Mouse (Mus musculus) hindbrain, embryonic 11.5 days (tissue): ENCODE measurements around the gene Dirc2. TPM values are rescaled to one million over a fixed set of nuclear protein-coding genes. Genes with fewer than 3 reads are reported as not detected.

Experiments used
- ATAC-seq: fragments of 200-750 bp; cut with Nextera tagmentation; 2 replicates; pipeline ENCODE4 v1.8.0; 2017; ENCODE audit warnings: mild to moderate bottlenecking, moderate TSS enrichment, moderate library complexity; ENCODE audit not compliant: low FRiP score
- DNase-seq: peaks from one replicate; pipeline ENCODE4 v3.0.0-alpha.2; 2015; ENCODE audit warnings: low spot score
- H3K27ac ChIP-seq: fragments of 300-500 bp; sonication (generic); 2 replicates; pipeline ENCODE4 v1.5.1; 2014; ENCODE audit warnings: mild to moderate bottlenecking, low read depth, low read length
- H3K27me3 ChIP-seq: fragments of 300-500 bp; sonication (generic); 2 replicates; pipeline ENCODE4 v1.6.1; 2014; ENCODE audit warnings: mild to moderate bottlenecking, low read length, moderate library complexity, mixed read lengths; ENCODE audit not compliant: control insufficient read depth, insufficient read depth
- H3K36me3 ChIP-seq: fragments of 300-500 bp; sonication (generic); 2 replicates; pipeline ENCODE4 v1.6.1; 2014; ENCODE audit warnings: mild to moderate bottlenecking, low read length, moderate library complexity, mixed read lengths; ENCODE audit not compliant: control insufficient read depth, insufficient read depth
- H3K4me1 ChIP-seq: fragments of 300-500 bp; sonication (generic); replicated peaks from 2 replicates; pipeline ENCODE4 v1.6.1; 2014; ENCODE audit warnings: low read length, mixed read lengths; ENCODE audit not compliant: control insufficient read depth, insufficient read depth
- H3K4me2 ChIP-seq: fragments of 300-500 bp; sonication (generic); replicated peaks from 2 replicates; pipeline ENCODE4 v1.6.1; 2014; ENCODE audit warnings: mild to moderate bottlenecking, low read depth, low read length
- H3K4me3 ChIP-seq: fragments of 300-500 bp; sonication (generic); 2 replicates; pipeline ENCODE4 v1.5.1; 2014; ENCODE audit warnings: low read depth, low read length
- H3K9ac ChIP-seq: fragments of 300-500 bp; sonication (generic); 2 replicates; pipeline ENCODE4 v1.6.1; 2014; ENCODE audit warnings: low read depth, low read length
- H3K9me3 ChIP-seq: fragments of 300-500 bp; sonication (generic); 2 replicates; pipeline ENCODE4 v1.6.1; 2016; ENCODE audit warnings: low read length; ENCODE audit not compliant: control insufficient read depth
- WGBS: fragments of 180-500 bp; shearing (Covaris S2); extraction: QIAGEN DNeasy Blood & Tissue Kit; methylation state at CpG from one replicate; pipeline ENCODE4 v1.1.7; 2014; 5-methylcytosine and 5-hydroxymethylcytosine counted together
- polyA plus RNA-seq: library from polyadenylated mRNA; unstranded; fragments of >200 nt; fragmentation: Nextera tagmentation; extraction: Ambion mirVana; gene quantifications from 2 replicates; pipeline ENCODE4 v1.2.1, GENCODE M21; 2014

Dirc2 gene
- polyA plus RNA-seq, 1 experiment from 2014 or later: 20.1 TPM

DNA sequence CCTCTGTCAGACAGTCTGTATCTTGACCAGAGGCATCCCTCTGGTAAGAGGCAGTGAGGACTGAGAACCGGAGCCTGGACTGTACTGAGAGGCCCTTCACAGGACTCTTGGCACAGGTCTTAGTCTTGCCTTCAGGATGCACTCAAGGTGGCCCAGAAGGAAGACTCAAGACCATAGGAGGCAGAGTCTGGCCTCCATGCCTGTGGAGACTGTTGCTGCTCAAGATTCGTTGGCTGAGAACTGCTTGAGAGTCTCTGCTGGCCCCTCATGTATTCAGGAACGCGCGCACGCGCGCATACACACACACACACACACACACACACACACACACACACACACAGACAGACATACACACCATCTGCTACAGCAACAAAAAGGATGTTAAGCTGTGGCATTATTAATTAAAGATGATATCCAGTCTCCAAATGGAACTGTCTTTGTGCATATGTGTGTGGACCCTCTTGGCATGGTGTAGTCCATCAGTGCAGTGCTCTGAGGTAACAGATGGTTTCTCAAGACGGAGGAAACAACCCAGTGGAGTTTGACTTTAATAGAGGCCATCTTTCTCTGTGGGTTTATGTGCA lies 105.2 kb downstream of the Dirc2 start:
- Histone ChIP-seq H3K4me2 (no peak overlapping the region), H3K36me3 (peaks cover 18% of the 10 kb centered on the region)
- 94% methylated on average over 9 of the region's 9 CpGs for whole genome bisulfite sequencing

DNA sequence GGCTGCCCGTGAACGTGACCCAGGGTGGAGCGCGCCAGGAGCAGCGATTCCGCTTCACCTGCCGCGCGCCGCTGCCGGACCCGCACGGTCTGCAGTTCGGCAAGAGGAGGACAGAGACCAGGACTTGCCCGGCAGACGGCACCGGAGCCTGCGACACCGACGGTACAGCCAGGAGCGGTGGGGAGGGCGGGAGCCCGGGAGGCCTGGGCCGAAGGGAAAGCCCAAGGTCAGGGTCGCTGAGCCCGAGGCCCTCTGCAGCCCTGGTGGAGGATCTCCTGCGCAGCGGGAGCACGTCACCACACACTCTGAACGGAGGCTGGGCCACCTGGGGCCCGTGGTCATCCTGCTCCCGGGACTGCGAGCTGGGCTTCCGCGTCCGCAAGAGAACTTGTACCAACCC lies 108.9 kb downstream of the Dirc2 start:
- H3K4me2 ChIP-seq: peak overlapping the region; percentile 25
- no peaks in the 10 kb centered on the region for H3K4me1 ChIP-seq
- no peaks in the 10 kb centered on the region for H3K9me3 ChIP-seq
- WGBS: 22% methylated on average over 36 of the region's 36 CpGs
- no peak overlapping the region for H3K9ac ChIP-seq
- ATAC-seq (no peak), DNase-seq (peak; percentile 23)
- H3K27me3 ChIP-seq: peaks cover 4% of the 10 kb centered on the region; the same call in 1 of the 2 replicates
- peaks cover 18% of the 10 kb centered on the region for H3K36me3 ChIP-seq
- peak overlapping the region; percentile 4; the same call in 1 of the 2 replicates for H3K4me3 ChIP-seq
- no peak overlapping the region for H3K27ac ChIP-seq

More for the DNA sequence above, 105.2 kb downstream of the Dirc2 start:
- Histone ChIP-seq H3K27ac (no peak overlapping the region), H3K27me3 (peaks cover 4% of the 10 kb centered on the region; the same call in 1 of the 2 replicates), H3K4me3 (no peak overlapping the region), H3K9me3 (no peaks in the 10 kb centered on the region), H3K9ac (no peak overlapping the region), H3K4me1 (no peaks in the 10 kb centered on the region)
- ATAC-seq: no peak
- DNase-seq: no peak

DNA sequence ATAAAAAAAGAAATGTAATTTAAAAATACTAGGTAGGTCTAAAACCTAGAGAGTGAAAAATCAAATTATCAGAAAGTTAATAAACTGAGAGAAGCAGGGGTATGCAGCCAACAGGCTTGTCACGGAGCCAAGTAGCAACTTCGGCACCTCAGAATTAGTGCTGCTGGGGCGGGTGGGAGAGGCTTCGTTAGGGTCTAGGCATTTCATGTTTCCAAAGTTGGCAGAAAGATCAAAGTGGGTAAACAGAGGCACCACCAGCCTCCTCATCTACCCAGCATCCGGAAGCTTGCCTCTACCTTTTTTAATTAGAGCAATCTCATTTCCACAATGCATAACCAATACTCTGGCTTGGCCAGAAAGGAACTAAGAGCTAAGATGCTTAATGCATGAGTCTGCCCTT lies 115.2 kb downstream of the Dirc2 start:
- 90% methylated on average over 5 of the region's 5 CpGs for WGBS
- Histone ChIP-seq H3K4me1 (no peaks in the 10 kb centered on the region), H3K9ac (no peak overlapping the region), H3K4me2 (no peak overlapping the region), H3K36me3 (no peaks in the 10 kb centered on the region), H3K4me3 (no peak overlapping the region), H3K27ac (no peak overlapping the region), H3K9me3 (no peaks in the 10 kb centered on the region), H3K27me3 (no peaks in the 10 kb centered on the region)
- ATAC-seq (no peak), DNase-seq (no peak)

DNA sequence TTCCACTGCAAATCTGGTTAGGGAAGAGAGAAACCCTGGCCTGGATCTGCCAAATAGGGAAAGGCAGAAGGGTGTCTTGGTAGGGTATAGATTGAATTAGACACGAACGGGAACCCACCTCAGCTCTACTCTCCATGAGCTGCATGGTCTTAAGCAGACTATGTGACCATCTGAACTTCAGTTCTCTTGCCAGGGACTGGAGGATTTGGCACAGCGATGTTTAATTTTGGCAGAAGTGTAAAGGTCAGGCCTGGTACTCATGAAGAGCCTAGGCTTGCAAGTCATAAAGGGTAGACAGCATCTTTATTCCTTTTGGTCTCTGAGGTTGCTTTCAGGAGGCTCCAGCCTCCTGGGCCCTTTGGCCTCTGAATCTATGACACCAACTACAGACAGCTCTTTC lies 116.5 kb downstream of the Dirc2 start:
- WGBS: 92% methylated on average over 3 of the region's 3 CpGs

DNA sequence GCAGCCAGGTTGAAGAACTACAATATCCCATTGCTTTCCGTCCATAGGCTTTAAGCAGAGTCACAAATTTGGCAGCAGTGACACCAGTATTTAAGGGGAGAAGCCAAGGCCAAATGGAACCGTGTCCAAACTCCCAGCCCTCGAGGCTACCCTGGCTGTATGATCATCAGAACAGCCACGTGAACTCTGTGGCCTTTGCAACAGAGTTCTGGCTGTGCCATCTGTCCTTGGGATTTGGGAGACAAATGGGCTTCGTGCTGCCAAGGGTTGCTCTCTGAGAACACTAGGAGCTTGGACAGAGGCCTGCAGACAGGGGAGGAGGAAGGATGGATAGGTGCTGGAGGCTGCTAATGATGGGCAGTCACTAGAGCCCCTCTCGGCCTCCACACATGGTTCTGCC lies 117.0 kb downstream of the Dirc2 start:
- WGBS: 67% methylated on average over 6 of the region's 6 CpGs
- Histone ChIP-seq H3K9me3 (no peaks in the 10 kb centered on the region), H3K4me3 (no peak overlapping the region), H3K27me3 (no peaks in the 10 kb centered on the region), H3K27ac (no peak overlapping the region), H3K36me3 (no peaks in the 10 kb centered on the region; the same call in 1 of the 2 replicates), H3K4me2 (no peak overlapping the region), H3K4me1 (no peaks in the 10 kb centered on the region), H3K9ac (no peak overlapping the region)
- DNase-seq (no peak), ATAC-seq (no peak)

More for the DNA sequence above, 116.5 kb downstream of the Dirc2 start:
- H3K4me1 ChIP-seq: no peaks in the 10 kb centered on the region
- DNase-seq (no peak), ATAC-seq (no peak)
- H3K9me3 ChIP-seq: no peaks in the 10 kb centered on the region
- H3K27me3 ChIP-seq: no peaks in the 10 kb centered on the region
- no peak overlapping the region for H3K4me3 ChIP-seq
- H3K36me3 ChIP-seq: no peaks in the 10 kb centered on the region
- H3K27ac ChIP-seq: no peak overlapping the region
- no peak overlapping the region for H3K4me2 ChIP-seq
- no peak overlapping the region for H3K9ac ChIP-seq

DNA sequence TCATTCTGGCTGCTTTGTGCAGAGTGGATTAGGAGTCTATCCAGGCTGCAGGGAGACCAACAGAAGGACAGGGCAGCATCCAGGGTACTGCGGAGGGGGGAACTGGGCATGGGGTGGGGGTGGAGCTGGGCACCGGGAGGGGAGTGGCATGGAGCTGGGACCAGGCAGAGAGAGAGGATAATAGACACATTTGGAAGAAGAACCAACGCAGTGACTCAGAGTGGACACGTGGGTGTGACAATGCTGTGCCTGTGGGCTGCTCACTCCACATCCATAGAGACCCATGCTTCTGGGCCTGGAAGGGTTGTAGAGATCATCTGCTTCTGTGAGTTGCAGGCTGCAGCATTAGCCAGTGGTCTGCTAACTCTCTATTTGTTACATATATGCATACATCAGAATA lies 120.3 kb downstream of the Dirc2 start:
- no peaks in the 10 kb centered on the region; the same call in 1 of the 2 replicates for H3K36me3 ChIP-seq
- ATAC-seq (no peak), DNase-seq (no peak)
- no peaks in the 10 kb centered on the region for H3K9me3 ChIP-seq
- no peak overlapping the region for H3K4me3 ChIP-seq
- WGBS: 91% methylated on average over 4 of the region's 4 CpGs
- H3K27ac ChIP-seq: no peak overlapping the region
- no peaks in the 10 kb centered on the region for H3K27me3 ChIP-seq
- H3K4me2 ChIP-seq: no peak overlapping the region
- H3K4me1 ChIP-seq: no peaks in the 10 kb centered on the region
- H3K9ac ChIP-seq: no peak overlapping the region

Other genes starting within 250 kb of the Dirc2 start
- gene Sema5b, start 228.2 kb downstream of the Dirc2 start, polyA plus RNA-seq: 27.3 and 30.1 TPM in 2 replicates
- gene Hspbap1, start 1.0 kb upstream of the Dirc2 start, polyA plus RNA-seq: 24.7 and 25.2 TPM in 2 replicates
- gene Parp14, start 102.2 kb upstream of the Dirc2 start, polyA plus RNA-seq: 0.25 and 0.47 TPM in 2 replicates
- gene Parp9, start 169.1 kb upstream of the Dirc2 start, polyA plus RNA-seq: 2.0 and 2.7 TPM in 2 replicates
- gene Dtx3l, start 169.8 kb upstream of the Dirc2 start, polyA plus RNA-seq: 2.2 and 2.5 TPM in 2 replicates
- 82.4 and 96.6 TPM in 2 replicates for gene Kpna1, start 209.4 kb upstream of the Dirc2 start, polyA plus RNA-seq